Comparison of ENCODE assay signal across 8 mouse cellular contexts in the genomic region with DNA sequence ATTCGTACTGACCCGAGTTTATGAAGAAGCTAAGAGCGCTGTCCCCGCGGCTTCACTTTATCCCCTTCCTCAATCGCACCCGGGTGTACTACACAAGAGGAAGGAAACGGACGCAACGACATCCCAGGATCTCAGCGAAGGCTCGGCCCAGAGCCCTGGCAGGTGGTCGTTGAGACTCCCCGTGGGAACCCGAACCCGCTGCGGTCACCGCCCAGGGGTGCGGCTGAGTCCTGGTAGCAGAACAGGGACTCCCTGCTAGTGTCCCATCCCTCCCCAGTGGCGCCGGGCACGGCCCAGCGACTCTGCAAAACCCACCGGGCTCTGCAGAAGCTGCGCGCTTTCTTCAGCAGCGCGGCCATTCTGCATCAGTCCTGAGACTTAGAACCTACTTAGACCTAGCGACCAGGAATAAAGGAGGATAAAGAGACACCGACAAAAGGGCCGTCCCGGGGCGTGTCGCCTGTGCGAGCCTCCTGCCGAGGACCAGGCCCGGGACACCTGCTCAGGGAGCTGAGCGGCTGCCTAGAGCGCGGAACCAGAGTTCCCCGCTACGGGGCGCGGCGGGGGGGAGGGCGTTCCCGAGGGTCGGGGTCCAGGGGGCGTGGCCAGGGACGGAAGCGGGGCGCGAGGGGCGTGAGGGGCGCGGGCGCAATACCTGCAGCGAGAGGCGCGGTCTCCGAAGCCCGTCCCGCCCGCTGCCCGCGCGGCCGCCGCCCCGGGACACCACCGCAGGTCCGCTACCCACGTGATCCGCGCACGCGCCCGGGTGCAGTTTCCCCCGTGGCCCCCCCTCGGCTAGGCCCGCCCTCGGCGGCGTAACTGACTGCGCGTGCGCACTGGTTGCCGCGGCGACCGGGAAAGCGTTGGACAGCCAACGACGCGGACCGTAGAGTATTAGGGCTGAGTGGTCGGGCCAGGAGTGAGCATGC. TPM values are rescaled to one million over a fixed set of nuclear protein-coding genes. Genes with fewer than 3 reads are reported as not detected.
A peak's percentile ranks its signal among the peaks of the same experiment; 100 is the strongest.
DNase-seq lines count a peak whose midpoint lies in the region; ATAC-seq and TF ChIP-seq lines count a peak whose summit lies in the region.

A gene (minus strand): TSS at position 747 of the 929 bp plus-strand sequence.
A gene (plus strand): TSS at position 799 of the 929 bp plus-strand sequence.

- WGBS in hindbrain, postnatal 0 days, result under 1% methylated on average over 87 of the region's 97 CpGs

- peak; percentile 56 for ATAC-seq in activated CD4-positive, CD25-positive, alpha-beta regulatory T cell, adult 4 months
- peak; percentile 57 for ATAC-seq in common myeloid progenitor, adult 5-6 weeks (replicated peaks; ENCODE audit: low read depth, poor library complexity, severe bottlenecking)
- peak; percentile 86 for ATAC-seq in hindbrain, postnatal 0 days
- ATAC-seq in megakaryocyte, adult 5-6 weeks (ENCODE audit: poor library complexity, severe bottlenecking), result peak; percentile 85

- peak; percentile 98 for DNase-seq in gastrocnemius, adult 2 months
- DNase-seq in hindbrain, postnatal 0 days (ENCODE audit: low spot score), result peak; percentile 96
- DNase-seq in left cerebral cortex, adult 8-10 months (ENCODE audit: low spot score in 2 of 2), result peak; percentile 90
- DNase-seq in right cerebral cortex, adult 18-20 months, result peak; percentile 96
- peak; percentile 98 for DNase-seq in urinary bladder, adult 2 months (ENCODE audit: low spot score)

- intact Hi-C loops in gastrocnemius, adult 2 months (cut with DNase I), result loop anchor here (2.0 kb wide), 1 partner anchor 30 kb away; a partner anchor contains a TSS

- H3K27ac ChIP-seq in gastrocnemius, adult 2 months, result peak within 1 kb of the TSS; percentile 90
- peak within 1 kb of the TSS; percentile 83 for H3K27ac ChIP-seq in hindbrain, postnatal 0 days

- no peaks in the 10 kb centered on the region for H3K9me3 ChIP-seq in hindbrain, postnatal 0 days (ENCODE audit: low read length)

- TF ChIP-seq CTCF in gastrocnemius, adult 2 months (IDR thresholded peaks at IDR 0.05), result peak; percentile 33; the same call in 1 of the 2 replicates
- peak; percentile 23 for TF ChIP-seq CTCF in hindbrain, postnatal 0 days (IDR thresholded peaks at IDR 0.05; ENCODE audit: low read depth)

- peaks cover 8% of the 10 kb centered on the region for H3K4me1 ChIP-seq in hindbrain, postnatal 0 days (ENCODE audit: insufficient read depth, low read length)

- H3K27me3 ChIP-seq in hindbrain, postnatal 0 days (ENCODE audit: insufficient read depth, low read length), result no peaks in the 10 kb centered on the region

- peak within 1 kb of the TSS; percentile 87 for H3K4me2 ChIP-seq in hindbrain, postnatal 0 days (ENCODE audit: low read depth, low read length)

- peak within 1 kb of the TSS; percentile 83 for H3K9ac ChIP-seq in hindbrain, postnatal 0 days (replicated peaks; ENCODE audit: low read length)

- H3K36me3 ChIP-seq in hindbrain, postnatal 0 days (ENCODE audit: insufficient read depth, low read length), result no peaks in the 10 kb centered on the region

- peak within 1 kb of the TSS; percentile 94 for H3K4me3 ChIP-seq in gastrocnemius, adult 2 months
- peak within 1 kb of the TSS; percentile 88 for H3K4me3 ChIP-seq in hindbrain, postnatal 0 days (ENCODE audit: low read length)

RNA-seq across cellular contexts. Expression of the first gene that starts in this region (rescaled TPM):
- polyA plus RNA-seq in activated CD4-positive, CD25-positive, alpha-beta regulatory T cell, adult 4 months (2017; shearing (Covaris generic)), result 10 to 100 TPM; 44.3 to 54.5 TPM
- total RNA-seq in common myeloid progenitor, adult 5-6 weeks (2017), result 26.2 and 31.1 TPM in 2 replicates
- total RNA-seq in gastrocnemius, adult 2 months (2021), result 10 to 100 TPM; 15.9 to 16.6 TPM
- total RNA-seq in hindbrain, postnatal 0 days (2014; rRNA removed), result 127 and 144 TPM in 2 replicates
- 114 and 126 TPM in 2 replicates for polyA plus RNA-seq in hindbrain, postnatal 0 days (2015; fragmentation: Nextera tagmentation; extraction: Ambion mirVana)
- total RNA-seq in left cerebral cortex, adult 8-10 months (2022), result 10 to 100 TPM; 51.4 to 63.6 (median 55.2) TPM
- total RNA-seq in megakaryocyte, adult 5-6 weeks (2015), result 9.1 and 11.5 TPM in 2 replicates
- total RNA-seq in megakaryocyte, adult 5-6 weeks (2017), result 32.3 and 40.9 TPM in 2 replicates
- polyA plus RNA-seq in urinary bladder, adult 2 months (2012; rRNA removed), result 16.4 and 23.2 TPM in 2 replicates

RNA-seq across cellular contexts. Expression of the second gene that starts in this region (rescaled TPM):
- polyA plus RNA-seq in activated CD4-positive, CD25-positive, alpha-beta regulatory T cell, adult 4 months (2017; shearing (Covaris generic)), result not detected
- total RNA-seq in common myeloid progenitor, adult 5-6 weeks (2017), result not detected in 2 replicates
- not detected for total RNA-seq in gastrocnemius, adult 2 months (2021)
- total RNA-seq in hindbrain, postnatal 0 days (2014; rRNA removed), result 0.04 TPM in 1 of 2 replicates, not detected in the other
- polyA plus RNA-seq in hindbrain, postnatal 0 days (2015; fragmentation: Nextera tagmentation; extraction: Ambion mirVana), result 0.42 and 0.48 TPM in 2 replicates
- under 1 TPM in 3 of 4 experiments, not detected in 1; 0.33 to 0.59 (median 0.44) TPM for total RNA-seq in left cerebral cortex, adult 8-10 months (2022)
- total RNA-seq in megakaryocyte, adult 5-6 weeks (2015), result not detected in 2 replicates
- 0.33 TPM in 1 of 2 replicates, not detected in the other for total RNA-seq in megakaryocyte, adult 5-6 weeks (2017)
- 0.07 TPM in 2 replicates for polyA plus RNA-seq in urinary bladder, adult 2 months (2012; rRNA removed)

Comparison
In these comparisons a context has a peak if more than half of its experiments do, and no peak if none do; other contexts are left out.
1. Peak in every context shown above with its lines: DNase-seq, ATAC-seq, H3K4me3 ChIP-seq and H3K27ac ChIP-seq.